Mouse (Mus musculus) lung, embryonic 16.5 days (tissue): ENCODE results near the gene Tpk1. TPM values are rescaled to one million over a fixed set of nuclear protein-coding genes. Genes with fewer than 3 reads are reported as not detected.

Experiments used
- ATAC-seq: fragments of 200-750 bp; cut with Nextera tagmentation; 2 replicates; pipeline ENCODE4 v1.8.0; 2017; ENCODE audit warnings: low read depth, mild to moderate bottlenecking, moderate library complexity
- H3K27ac ChIP-seq: fragments of 300-500 bp; sonication (generic); 2 replicates; pipeline ENCODE4 v1.5.1; 2014; ENCODE audit warnings: mild to moderate bottlenecking, control low read depth, low read length
- H3K27me3 ChIP-seq: fragments of 300-500 bp; sonication (generic); 2 replicates; pipeline ENCODE4 v1.6.1; 2014; ENCODE audit warnings: low read depth, low read length, mixed read lengths; ENCODE audit not compliant: control insufficient read depth, insufficient read depth
- H3K36me3 ChIP-seq: fragments of 300-500 bp; sonication (generic); 2 replicates; pipeline ENCODE4 v1.6.1; 2014; ENCODE audit warnings: low read length; ENCODE audit not compliant: control insufficient read depth, insufficient read depth
- H3K4me1 ChIP-seq: fragments of 300-500 bp; sonication (generic); replicated peaks from 2 replicates; pipeline ENCODE4 v1.6.1; 2014; ENCODE audit warnings: low read length, mixed read lengths; ENCODE audit not compliant: control insufficient read depth, insufficient read depth
- H3K4me2 ChIP-seq: fragments of 300-500 bp; sonication (generic); 2 replicates; pipeline ENCODE4 v1.6.1; 2014; ENCODE audit warnings: low read depth, low read length, control low read depth
- H3K4me3 ChIP-seq: fragments of 300-500 bp; sonication (generic); 2 replicates; pipeline ENCODE4 v1.5.1; 2014; ENCODE audit warnings: mild to moderate bottlenecking, low read length, control low read depth
- H3K9ac ChIP-seq: fragments of 300-500 bp; sonication (generic); 2 replicates; pipeline ENCODE4 v1.6.1; 2014; ENCODE audit warnings: low read length, control low read depth
- H3K9me3 ChIP-seq: fragments of 300-500 bp; sonication (generic); 2 replicates; pipeline ENCODE4 v1.6.1; 2016; ENCODE audit warnings: low read length; ENCODE audit not compliant: control insufficient read depth
- WGBS: fragments of 180-500 bp; shearing (Covaris S2); extraction: QIAGEN DNeasy Blood & Tissue Kit; methylation state at CpG from one replicate; pipeline ENCODE4 v1.1.7; 2014; 5-methylcytosine and 5-hydroxymethylcytosine counted together
- polyA plus RNA-seq: library from polyadenylated mRNA; unstranded; fragments of >200 nt; fragmentation: Nextera tagmentation; extraction: Ambion mirVana; gene quantifications from 2 replicates; pipeline ENCODE4 v1.2.1, GENCODE M21; 2015

The Tpk1 gene
- polyA plus RNA-seq, 1 experiment from 2014 or later: 13.0 TPM

GRCm38 (mm10) chr6:43480687-43481086, 185.4 kb downstream of the Tpk1 start:
- 55% methylated on average over 3 of the region's 3 CpGs for WGBS
- Histone ChIP-seq H3K36me3 (no peaks in the 10 kb centered on the region), H3K27me3 (no peaks in the 10 kb centered on the region), H3K9me3 (no peaks in the 10 kb centered on the region), H3K4me3 (no peak overlapping the region), H3K4me1 (no peaks in the 10 kb centered on the region), H3K4me2 (no peak overlapping the region), H3K27ac (no peak overlapping the region), H3K9ac (no peak overlapping the region)
- ATAC-seq: no peak

GRCm38 (mm10) chr6:43478810-43479209, 187.3 kb downstream of the Tpk1 start:
- WGBS: 76% methylated on average over 7 of the region's 7 CpGs
- Histone ChIP-seq H3K4me3 (no peak overlapping the region), H3K27ac (no peak overlapping the region), H3K36me3 (no peaks in the 10 kb centered on the region), H3K4me2 (no peak overlapping the region), H3K9me3 (no peaks in the 10 kb centered on the region), H3K4me1 (no peaks in the 10 kb centered on the region), H3K9ac (no peak overlapping the region), H3K27me3 (no peaks in the 10 kb centered on the region)
- ATAC-seq: no peak

GRCm38 (mm10) chr6:43476406-43476805, 189.7 kb downstream of the Tpk1 start:
- Histone ChIP-seq H3K4me3 (no peak overlapping the region), H3K36me3 (no peaks in the 10 kb centered on the region), H3K9me3 (no peaks in the 10 kb centered on the region), H3K27ac (no peak overlapping the region), H3K4me1 (no peaks in the 10 kb centered on the region), H3K9ac (no peak overlapping the region), H3K27me3 (no peaks in the 10 kb centered on the region), H3K4me2 (no peak overlapping the region)
- 86% methylated on average over 3 of the region's 3 CpGs for WGBS
- ATAC-seq: no peak

GRCm38 (mm10) chr6:43475921-43476320, 190.2 kb downstream of the Tpk1 start:
- no peak overlapping the region for H3K9ac ChIP-seq
- no peaks in the 10 kb centered on the region for H3K4me1 ChIP-seq
- H3K9me3 ChIP-seq: no peaks in the 10 kb centered on the region
- no peaks in the 10 kb centered on the region for H3K36me3 ChIP-seq
- no peak for ATAC-seq
- H3K27me3 ChIP-seq: no peaks in the 10 kb centered on the region
- H3K27ac ChIP-seq: no peak overlapping the region
- H3K4me3 ChIP-seq: no peak overlapping the region
- no peak overlapping the region for H3K4me2 ChIP-seq

DNA sequence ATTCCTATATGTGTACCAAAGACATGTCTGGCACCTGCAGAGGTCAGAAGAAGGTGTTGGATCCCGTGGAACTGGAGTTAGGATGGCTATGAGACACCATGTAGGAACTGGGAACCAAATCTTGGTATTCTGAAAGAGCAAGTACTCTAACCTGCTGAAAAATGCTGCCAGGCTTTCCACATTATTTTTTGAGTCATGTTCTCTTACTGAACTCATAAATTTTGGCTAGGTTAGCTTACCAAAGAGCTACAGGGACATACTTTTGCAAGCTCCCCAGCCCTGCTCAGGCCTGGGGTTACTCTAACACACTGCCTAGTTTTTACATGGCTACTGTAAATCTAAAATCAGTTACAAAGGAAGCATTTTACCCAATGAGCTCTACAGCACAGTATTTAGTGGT, 194.5 kb downstream of the Tpk1 start:
- WGBS: 85% methylated on average over 1 of the region's 1 CpGs
- no peak overlapping the region for H3K9ac ChIP-seq
- H3K4me2 ChIP-seq: no peak overlapping the region
- H3K4me1 ChIP-seq: no peaks in the 10 kb centered on the region
- ATAC-seq: no peak
- no peaks in the 10 kb centered on the region for H3K36me3 ChIP-seq
- no peaks in the 10 kb centered on the region for H3K27me3 ChIP-seq
- no peak overlapping the region for H3K27ac ChIP-seq
- H3K4me3 ChIP-seq: no peak overlapping the region
- H3K9me3 ChIP-seq: no peaks in the 10 kb centered on the region

DNA sequence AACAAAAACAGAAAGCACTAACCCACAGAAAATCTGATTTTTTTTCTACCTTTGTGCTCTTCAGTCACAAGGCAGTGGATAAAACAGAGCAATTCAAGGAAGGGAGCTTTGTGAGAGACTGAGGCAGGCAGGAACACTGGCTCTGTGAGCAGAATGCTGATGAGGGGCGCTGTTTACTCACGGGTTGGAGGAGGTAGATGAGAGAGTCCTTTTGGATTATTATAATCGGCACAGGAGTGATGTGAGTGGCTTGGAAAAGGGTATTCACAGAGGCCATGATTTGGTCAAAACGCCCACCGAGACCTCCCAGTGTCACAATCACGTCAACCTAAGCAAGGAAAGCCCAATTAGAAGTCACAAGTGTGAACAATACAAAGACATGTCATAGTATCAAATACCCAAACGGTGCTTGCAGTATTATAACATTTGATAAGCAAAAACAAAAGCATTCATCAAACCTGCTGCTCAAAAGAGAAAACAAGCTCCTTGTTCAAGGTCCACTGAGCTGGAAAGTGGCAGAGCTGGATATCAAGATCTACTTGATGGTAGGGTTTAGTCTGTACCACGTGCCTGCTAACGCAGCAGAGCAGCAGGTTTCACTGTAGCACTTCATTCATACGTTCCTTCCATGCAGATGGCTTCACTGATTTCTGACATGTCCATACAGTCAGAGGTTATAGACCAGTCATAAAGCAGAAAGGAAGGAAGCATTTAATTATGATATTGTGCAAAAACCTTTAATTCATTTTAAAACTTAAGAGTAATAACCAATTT, 197.1 kb downstream of the Tpk1 start:
- ATAC-seq: no peak
- Histone ChIP-seq H3K36me3 (no peaks in the 10 kb centered on the region), H3K4me3 (no peak overlapping the region), H3K9ac (no peak overlapping the region), H3K27me3 (no peaks in the 10 kb centered on the region), H3K9me3 (no peaks in the 10 kb centered on the region), H3K4me2 (no peak overlapping the region), H3K27ac (no peak overlapping the region), H3K4me1 (no peaks in the 10 kb centered on the region)
- WGBS: 82% methylated on average over 10 of the region's 10 CpGs

DNA sequence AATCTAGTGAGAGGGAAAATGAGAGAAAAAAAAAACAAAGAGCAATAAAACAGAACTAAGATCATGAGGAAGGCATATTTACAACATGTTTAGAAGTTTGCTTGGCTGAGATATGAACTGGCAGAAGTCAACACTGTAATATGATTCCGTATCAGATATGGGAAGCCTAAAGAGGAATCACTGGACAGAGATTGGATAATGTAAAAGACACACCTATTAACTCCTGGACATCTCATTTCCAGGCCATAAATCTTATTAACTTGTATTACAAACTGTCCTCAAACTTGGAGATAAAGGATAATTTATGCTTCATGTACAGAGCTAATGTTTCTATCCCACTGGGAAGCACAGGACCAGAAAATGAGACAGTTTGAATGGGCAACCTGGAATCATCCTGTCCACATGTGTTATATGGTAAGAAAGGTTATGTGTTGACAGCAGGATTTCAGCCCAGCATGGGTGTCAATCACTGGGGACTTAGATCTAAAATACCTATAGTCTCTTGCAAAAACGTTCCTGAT, 203.2 kb downstream of the Tpk1 start:
- WGBS: 46% methylated on average over 2 of the region's 2 CpGs
- H3K27me3 ChIP-seq: no peaks in the 10 kb centered on the region
- ATAC-seq: no peak

DNA sequence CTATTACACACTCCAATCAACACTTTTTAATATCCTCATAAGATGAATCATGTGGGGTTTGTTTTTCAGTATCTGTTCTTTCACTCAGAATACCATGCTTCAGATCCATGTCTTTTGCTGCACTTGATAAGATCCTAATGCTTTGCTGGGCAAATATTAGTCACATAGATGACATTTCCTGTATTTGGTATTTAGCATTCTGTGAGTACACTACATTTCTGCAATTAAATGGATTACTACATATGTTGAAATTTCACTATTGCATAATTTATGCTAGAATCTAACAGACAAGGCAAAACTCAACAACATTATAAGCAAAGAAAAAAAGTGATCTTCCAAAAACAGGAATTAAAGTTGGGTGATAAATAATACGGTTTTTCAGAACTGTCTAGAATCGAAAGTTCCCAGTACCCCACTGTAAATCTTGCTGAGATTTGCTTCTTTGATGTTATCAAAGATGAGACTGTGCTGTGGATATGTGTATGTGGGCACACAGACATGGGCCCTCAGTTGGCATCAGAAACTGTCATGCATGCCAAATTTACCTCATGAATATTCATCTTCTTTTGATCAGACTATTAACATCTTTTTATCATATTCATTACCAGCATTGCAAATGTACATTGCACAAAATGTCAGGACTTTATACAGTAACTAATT, 203.8 kb downstream of the Tpk1 start:
- Histone ChIP-seq H3K4me2 (no peak overlapping the region), H3K4me3 (no peak overlapping the region), H3K9me3 (no peaks in the 10 kb centered on the region), H3K27me3 (no peaks in the 10 kb centered on the region), H3K36me3 (no peaks in the 10 kb centered on the region), H3K9ac (no peak overlapping the region), H3K4me1 (no peaks in the 10 kb centered on the region), H3K27ac (no peak overlapping the region)
- WGBS: 55% methylated on average over 2 of the region's 2 CpGs
- ATAC-seq: no peak

More for the DNA sequence above, 203.2 kb downstream of the Tpk1 start:
- H3K4me3 ChIP-seq: no peak overlapping the region
- no peak overlapping the region for H3K27ac ChIP-seq
- no peak overlapping the region for H3K4me2 ChIP-seq
- no peaks in the 10 kb centered on the region for H3K36me3 ChIP-seq
- no peaks in the 10 kb centered on the region for H3K9me3 ChIP-seq
- H3K4me1 ChIP-seq: no peaks in the 10 kb centered on the region
- H3K9ac ChIP-seq: no peak overlapping the region

DNA sequence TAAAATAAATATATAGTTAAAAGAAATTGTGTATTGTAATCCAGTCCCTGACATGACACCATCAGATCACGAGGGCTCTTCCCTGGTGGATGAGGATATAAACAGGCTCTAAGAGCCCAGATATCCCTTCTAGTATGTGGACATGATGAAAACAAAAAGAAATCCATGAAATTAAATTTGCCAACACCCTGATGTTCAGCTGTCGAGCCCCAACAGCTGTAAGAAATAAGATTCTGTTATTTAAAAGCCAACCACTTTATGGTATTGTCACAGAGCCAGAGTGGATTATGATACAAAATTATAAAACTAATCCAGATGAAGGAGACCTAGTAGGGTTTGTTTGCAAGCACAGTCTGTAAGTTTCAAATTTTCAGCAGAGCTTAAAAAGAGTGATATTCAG, 207.0 kb downstream of the Tpk1 start:
- no peak overlapping the region for H3K27ac ChIP-seq
- no peak overlapping the region for H3K4me3 ChIP-seq
- no peak overlapping the region for H3K9ac ChIP-seq
- no peaks in the 10 kb centered on the region for H3K4me1 ChIP-seq
- H3K9me3 ChIP-seq: no peaks in the 10 kb centered on the region
- no peaks in the 10 kb centered on the region for H3K27me3 ChIP-seq
- no peaks in the 10 kb centered on the region for H3K36me3 ChIP-seq
- WGBS: 75% methylated on average over 2 of the region's 2 CpGs
- no peak overlapping the region for H3K4me2 ChIP-seq
- ATAC-seq: no peak
